Mouse (Mus musculus) intestine, embryonic 14.5 days (tissue): ENCODE data around the gene Six4. TPM values are rescaled to one million over a fixed set of nuclear protein-coding genes. Genes with fewer than 3 reads are reported as not detected.
"Not testable (repeated sequence)": the region's sequence is repeated elsewhere in the genome, so short reads cannot be mapped to it uniquely, and the experiment has no call there.

Source experiments
- ATAC-seq: fragments of 200-750 bp; cut with Nextera tagmentation; replicated peaks from 2 replicates; pipeline ENCODE4 v1.8.0; 2017; ENCODE audit warnings: low read depth, moderate number of reproducible peaks, moderate TSS enrichment, moderate library complexity; ENCODE audit not compliant: low FRiP score, low TSS enrichment
- DNase-seq: peaks from one replicate; pipeline ENCODE4 v3.0.0-alpha.2; 2018; ENCODE audit warnings: low spot score
- H3K27ac ChIP-seq: fragments of 300-500 bp; sonication (generic); 2 replicates; pipeline ENCODE4 v1.5.1; 2014; ENCODE audit warnings: low read depth, mild to moderate bottlenecking, control low read depth
- H3K27me3 ChIP-seq: fragments of 300-500 bp; sonication (generic); replicated peaks from 2 replicates; pipeline ENCODE4 v1.6.1; 2014; ENCODE audit warnings: low read length, control low read depth; ENCODE audit not compliant: control insufficient read depth, insufficient read depth
- H3K36me3 ChIP-seq: fragments of 300-500 bp; sonication (generic); 2 replicates; pipeline ENCODE4 v1.6.1; 2014; ENCODE audit warnings: low read length, control low read depth; ENCODE audit not compliant: control insufficient read depth, insufficient read depth
- H3K4me1 ChIP-seq: fragments of 300-500 bp; sonication (generic); replicated peaks from 2 replicates; pipeline ENCODE4 v1.6.1; 2014; ENCODE audit warnings: low read length, control low read depth, mixed read lengths; ENCODE audit not compliant: control insufficient read depth, insufficient read depth
- H3K4me2 ChIP-seq: fragments of 300-500 bp; sonication (generic); 2 replicates; pipeline ENCODE4 v1.6.1; 2014; ENCODE audit warnings: low read length
- H3K4me3 ChIP-seq: fragments of 300-500 bp; sonication (generic); 2 replicates; pipeline ENCODE4 v1.5.1; 2014; ENCODE audit warnings: low read depth, low read length, control low read depth, mixed read lengths
- H3K9ac ChIP-seq: fragments of 300-500 bp; sonication (generic); 2 replicates; pipeline ENCODE4 v1.6.1; 2014; ENCODE audit warnings: mild to moderate bottlenecking, low read length
- H3K9me3 ChIP-seq: fragments of 300-500 bp; sonication (generic); 2 replicates; pipeline ENCODE4 v1.6.1; 2016; ENCODE audit warnings: low read length, control low read depth; ENCODE audit not compliant: control insufficient read depth
- WGBS: fragments of 180-500 bp; shearing (Covaris S2); extraction: QIAGEN DNeasy Blood & Tissue Kit; methylation state at CpG from one replicate; pipeline ENCODE4 v1.1.7; 2014; 5-methylcytosine and 5-hydroxymethylcytosine counted together
- polyA plus RNA-seq: library from polyadenylated mRNA; unstranded; fragments of >200 nt; fragmentation: Nextera tagmentation; extraction: Ambion mirVana; gene quantifications from 2 replicates; pipeline ENCODE4 v1.2.1, GENCODE M21; 2014

The Six4 gene
- 0.74 and 0.83 TPM in 2 replicates for polyA plus RNA-seq

DNA sequence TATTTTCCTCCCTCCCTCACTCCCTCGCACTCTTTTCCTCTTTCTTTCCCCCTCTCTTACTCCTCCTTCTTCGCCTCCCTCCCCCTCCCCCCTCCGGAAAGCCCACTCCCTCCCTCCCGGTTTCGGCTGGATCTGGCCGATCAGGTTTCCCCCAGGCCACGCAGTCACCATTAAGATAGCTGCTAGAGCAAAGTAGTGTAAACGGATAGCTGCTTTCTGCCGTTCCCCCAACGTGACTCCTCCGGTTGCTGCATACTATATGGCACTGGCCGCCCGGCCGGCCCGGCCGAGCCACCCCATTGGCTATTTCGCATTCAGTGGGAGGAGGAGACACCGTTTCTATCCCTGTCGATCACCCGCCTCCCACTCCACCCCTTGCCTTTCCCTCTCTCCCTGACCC lies at the start of gene Six4:
Gene Six4 (minus strand): TSS at position 261 of the 400 bp plus-strand sequence.
- Histone ChIP-seq H3K4me2 (peak within 1 kb of the TSS; percentile 98), H3K9ac (peak within 1 kb of the TSS; percentile 58), H3K27me3 (0 out of 2 replicates have a peak, but pooled peaks cover 3% of the 10 kb centered on the region), H3K4me3 (peak within 1 kb of the TSS; percentile 70), H3K27ac (peak within 1 kb of the TSS; percentile 48), H3K36me3 (no peaks in the 10 kb centered on the region), H3K4me1 (peaks cover 9% of the 10 kb centered on the region; the same call in 1 of the 2 replicates), H3K9me3 (no peaks in the 10 kb centered on the region)
- ATAC-seq (peak; percentile 69), DNase-seq (peak; percentile 78)
- WGBS = under 1% methylated on average over 20 of the region's 20 CpGs

DNA sequence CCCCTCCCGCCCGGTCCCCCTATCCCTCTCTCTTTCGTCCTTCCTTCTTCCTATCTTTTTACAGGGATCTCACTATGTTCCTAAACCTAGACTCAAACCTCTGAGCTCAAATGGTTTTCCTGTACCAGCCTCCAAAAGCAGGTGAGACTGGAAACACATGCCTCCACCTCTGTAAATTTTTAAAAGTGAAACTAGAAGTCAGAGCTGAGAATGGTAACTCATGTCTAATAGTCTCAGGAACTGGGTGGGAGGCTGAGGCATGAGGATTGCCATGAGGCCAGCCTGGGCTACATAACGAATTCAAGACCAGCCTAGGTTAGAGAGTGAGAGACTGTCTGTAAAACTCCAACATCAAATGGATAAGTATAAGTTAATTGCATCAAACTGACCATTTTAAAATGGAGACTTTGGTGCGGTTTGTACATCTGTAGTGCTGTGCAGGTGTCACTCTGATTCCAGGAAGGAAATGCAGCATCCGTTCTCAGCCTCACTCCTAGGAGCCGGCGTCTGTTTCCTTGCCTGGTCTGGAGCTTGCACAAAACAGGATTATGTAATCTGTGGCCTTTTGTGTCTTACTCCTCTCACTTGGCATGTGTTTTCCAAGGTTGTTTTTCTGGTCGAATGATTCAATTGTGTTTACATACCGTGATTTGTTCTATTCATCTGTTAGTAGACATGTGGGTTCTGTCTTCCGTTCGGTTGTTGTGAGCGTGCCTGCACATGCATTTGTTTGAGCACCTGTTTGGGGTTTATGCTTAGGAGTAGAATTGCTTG lies 49.3 kb upstream of the Six4 start:
- no peak overlapping the region for H3K27ac ChIP-seq
- DNase-seq (peak; percentile 25), ATAC-seq (no peak)
- H3K9ac ChIP-seq = no peak overlapping the region
- H3K27me3 ChIP-seq = no peaks in the 10 kb centered on the region
- no peaks in the 10 kb centered on the region for H3K4me1 ChIP-seq
- H3K4me2 ChIP-seq = no peak overlapping the region
- WGBS = 80% methylated on average over 13 of the region's 13 CpGs
- H3K36me3 ChIP-seq = no peaks in the 10 kb centered on the region
- H3K9me3 ChIP-seq = 0 out of 2 replicates have a peak, but pooled peaks cover 4% of the 10 kb centered on the region
- H3K4me3 ChIP-seq = no peak overlapping the region

DNA sequence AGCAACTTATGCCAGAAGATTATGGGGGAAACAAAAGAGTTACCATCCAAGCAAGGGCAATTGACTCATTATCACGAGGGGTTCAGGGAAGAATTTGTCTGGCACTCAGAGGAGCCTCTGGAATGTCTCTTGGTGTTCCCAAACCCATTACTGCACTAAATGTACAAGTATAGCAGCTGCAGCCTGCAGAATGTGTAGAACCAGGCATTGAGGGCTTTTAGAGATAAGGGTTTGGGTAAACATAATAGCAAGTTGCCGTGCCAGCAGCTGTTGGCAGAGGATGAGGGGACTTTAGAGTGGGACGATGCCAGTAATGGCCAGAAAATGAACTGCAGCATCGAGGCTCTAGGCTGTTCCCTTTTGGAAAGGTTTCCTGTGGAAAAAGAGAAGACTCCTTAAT lies 47.1 kb upstream of the Six4 start:
- DNase-seq = no peak
- Histone ChIP-seq H3K9me3 (no peaks in the 10 kb centered on the region), H3K4me2 (no peak overlapping the region), H3K9ac (no peak overlapping the region), H3K36me3 (no peaks in the 10 kb centered on the region), H3K27me3 (no peaks in the 10 kb centered on the region), H3K27ac (no peak overlapping the region), H3K4me3 (no peak overlapping the region), H3K4me1 (no peaks in the 10 kb centered on the region)
- no peak for ATAC-seq
- WGBS = 47% methylated on average over 4 of the region's 4 CpGs

DNA sequence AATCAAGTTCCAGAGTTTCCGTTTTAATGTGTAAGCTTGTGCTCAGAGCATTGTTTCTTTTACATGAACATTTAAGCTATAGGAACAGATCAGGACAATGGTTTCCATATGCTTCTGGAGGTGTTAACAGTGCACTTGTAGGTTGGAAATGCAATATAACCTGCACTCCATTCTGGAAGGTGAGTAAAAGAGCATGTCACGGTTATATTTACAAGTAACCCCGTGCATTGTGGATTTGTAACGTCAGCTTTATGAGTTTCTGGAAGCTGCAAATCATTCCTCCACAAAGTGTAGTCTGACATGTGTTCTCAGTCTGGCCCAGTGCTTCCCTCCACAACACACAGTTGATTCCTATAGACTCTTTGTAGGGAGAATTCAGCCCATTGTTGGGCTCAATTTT lies 40.9 kb upstream of the Six4 start:
- DNase-seq (no peak), ATAC-seq (no peak)
- Histone ChIP-seq H3K4me3 (no peak overlapping the region), H3K4me1 (no peaks in the 10 kb centered on the region), H3K27me3 (no peaks in the 10 kb centered on the region), H3K36me3 (no peaks in the 10 kb centered on the region), H3K9me3 (no peaks in the 10 kb centered on the region), H3K9ac (no peak overlapping the region), H3K27ac (no peak overlapping the region), H3K4me2 (no peak overlapping the region)
- 59% methylated on average over 4 of the region's 4 CpGs for WGBS

DNA sequence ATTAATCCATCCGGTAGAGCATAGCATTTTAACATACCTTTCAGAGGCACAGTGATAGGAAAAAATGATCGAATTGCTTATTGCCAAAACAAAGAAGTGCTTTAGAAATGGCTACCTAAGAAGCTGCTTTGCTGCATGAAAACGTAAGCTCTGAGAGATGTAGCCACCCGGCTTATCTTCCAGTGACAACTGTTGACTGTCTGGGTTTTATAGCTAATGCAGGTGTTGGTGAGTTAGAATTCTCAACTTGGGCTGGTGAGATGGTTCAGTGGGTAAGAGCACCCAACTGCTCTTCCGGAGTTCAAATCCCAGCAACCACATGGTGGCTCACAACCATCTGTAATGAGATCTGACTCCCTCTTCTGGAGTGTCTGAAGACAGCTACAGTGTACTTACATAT lies 37.8 kb upstream of the Six4 start:
- H3K4me2 ChIP-seq, H3K4me1 ChIP-seq, DNase-seq, H3K4me3 ChIP-seq, ATAC-seq, H3K27me3 ChIP-seq, H3K27ac ChIP-seq, H3K9ac ChIP-seq, H3K36me3 ChIP-seq, H3K9me3 ChIP-seq: not testable (repeated sequence)
- 85% methylated on average over 5 of the region's 5 CpGs for WGBS

DNA sequence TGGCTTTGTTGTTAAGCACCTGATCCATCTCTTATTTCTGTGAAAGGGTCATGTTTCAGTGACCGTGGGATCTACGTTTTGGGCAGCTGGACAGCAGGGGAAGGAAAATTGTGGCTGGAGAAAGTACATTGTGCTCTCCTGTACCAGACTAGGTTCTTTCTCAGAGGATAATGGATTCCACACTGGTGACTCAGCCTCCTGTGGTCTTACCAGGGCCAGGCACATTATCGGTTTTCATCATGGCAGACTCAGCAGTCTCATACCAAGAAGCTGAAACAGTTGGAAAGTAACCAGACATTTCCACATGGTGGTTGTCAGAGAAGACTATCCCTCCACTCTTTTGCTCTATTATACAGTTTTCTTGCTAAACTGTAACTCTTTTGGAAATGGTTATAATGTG lies 34.0 kb upstream of the Six4 start:
- WGBS = 62% methylated on average over 3 of the region's 3 CpGs
- no peak overlapping the region for H3K27ac ChIP-seq
- H3K9ac ChIP-seq = no peak overlapping the region
- ATAC-seq (no peak), DNase-seq (no peak)
- H3K4me3 ChIP-seq = no peak overlapping the region
- no peaks in the 10 kb centered on the region for H3K27me3 ChIP-seq
- no peaks in the 10 kb centered on the region for H3K9me3 ChIP-seq
- no peak overlapping the region for H3K4me2 ChIP-seq
- H3K36me3 ChIP-seq = no peaks in the 10 kb centered on the region
- H3K4me1 ChIP-seq = no peaks in the 10 kb centered on the region

DNA sequence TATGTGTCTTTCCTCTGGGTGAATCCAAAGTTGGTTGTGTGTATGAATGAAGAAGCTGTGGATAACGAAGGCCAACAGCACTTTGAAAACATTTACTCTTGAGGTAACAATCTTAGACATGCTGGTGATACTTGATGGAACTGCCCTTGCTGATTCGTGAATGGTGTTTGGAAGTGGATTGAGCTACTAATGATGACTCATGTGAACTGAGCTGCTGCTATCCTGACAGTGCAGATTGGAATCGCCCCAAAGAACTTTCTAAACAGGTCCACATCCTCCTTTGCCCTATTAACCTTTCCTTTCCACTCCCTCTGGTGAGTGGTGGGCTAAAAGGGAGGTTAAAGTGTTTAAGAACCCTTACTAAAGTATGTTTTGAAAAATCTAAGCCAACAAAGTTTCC lies 27.5 kb upstream of the Six4 start:
- H3K9me3 ChIP-seq = no peaks in the 10 kb centered on the region
- no peak overlapping the region for H3K9ac ChIP-seq
- 89% methylated on average over 3 of the region's 3 CpGs for WGBS
- H3K4me2 ChIP-seq = no peak overlapping the region
- no peaks in the 10 kb centered on the region for H3K27me3 ChIP-seq
- no peak for ATAC-seq
- H3K27ac ChIP-seq = no peak overlapping the region
- no peaks in the 10 kb centered on the region for H3K4me1 ChIP-seq
- no peaks in the 10 kb centered on the region for H3K36me3 ChIP-seq
- no peak overlapping the region for H3K4me3 ChIP-seq
- DNase-seq = no peak

DNA sequence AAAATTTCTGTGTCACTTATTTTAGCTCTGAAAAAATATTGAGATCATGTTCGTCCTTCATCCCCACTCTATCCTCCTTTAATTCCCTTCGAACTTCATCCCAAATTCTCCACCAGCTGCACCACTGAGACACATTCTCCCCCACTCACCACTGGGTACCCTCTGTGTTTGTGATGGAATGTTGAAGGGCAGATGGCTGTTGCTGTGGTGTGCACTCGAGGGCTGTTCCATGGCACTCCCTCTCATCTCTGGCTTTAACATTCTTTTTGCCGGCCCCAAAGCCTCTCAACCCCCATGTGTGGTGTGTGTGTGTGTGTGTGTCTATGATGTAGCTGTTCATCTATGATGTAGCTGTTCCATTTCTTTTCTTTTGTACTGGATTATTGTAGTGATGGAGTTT lies 12.0 kb upstream of the Six4 start:
- Histone ChIP-seq H3K27me3 (no peaks in the 10 kb centered on the region), H3K9me3 (no peaks in the 10 kb centered on the region), H3K4me2 (no peak overlapping the region), H3K9ac (no peak overlapping the region), H3K36me3 (no peaks in the 10 kb centered on the region), H3K27ac (no peak overlapping the region), H3K4me3 (no peak overlapping the region), H3K4me1 (no peaks in the 10 kb centered on the region)
- ATAC-seq = no peak
- WGBS = 72% methylated on average over 4 of the region's 4 CpGs
- no peak for DNase-seq
